Mouse (Mus musculus): ENCODE results near the gene Spata1.

DNA sequence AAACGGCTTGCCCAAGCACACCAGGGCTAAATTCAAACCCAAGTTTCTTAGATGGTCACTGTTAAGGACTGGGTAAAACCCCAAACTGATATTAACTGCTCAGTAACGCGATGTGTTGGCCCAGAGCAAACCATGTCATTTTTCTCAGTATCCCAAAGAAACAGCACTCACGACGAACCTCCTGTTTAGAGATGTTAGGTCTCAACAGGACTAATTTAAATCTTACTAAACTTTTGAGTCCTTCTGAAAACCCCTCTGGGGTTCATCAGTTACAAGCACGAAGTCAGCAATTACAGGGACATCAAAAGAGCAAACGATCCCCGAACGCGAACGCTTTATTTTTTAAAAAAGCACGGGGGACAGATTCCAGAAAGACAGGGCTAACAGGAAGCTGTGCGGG lies 564 bp downstream of the Spata1 start:
- no peak for TF ChIP-seq CTCF (IDR thresholded peaks at IDR 0.05; ENCODE audit: low read depth, low read length)
- no peak for TF ChIP-seq POLR2A (IDR thresholded peaks at IDR 0.05; ENCODE audit: extremely low read depth, insufficient read depth, low read length)

All from liver, adult 2 months (tissue).